Mouse (Mus musculus) liver, embryonic 11.5 days (tissue): Measurements from ENCODE around the gene Ahsa1. TPM values are rescaled to one million over a fixed set of nuclear protein-coding genes. Genes with fewer than 3 reads are reported as not detected.
"Not testable (repeated sequence)": the region's sequence is repeated elsewhere in the genome, so short reads cannot be mapped to it uniquely, and the experiment has no call there.

Source experiments
- ATAC-seq: fragments of 200-750 bp; cut with Nextera tagmentation; replicated peaks from 2 replicates; pipeline ENCODE4 v1.8.0; 2017; ENCODE audit warnings: moderate number of reproducible peaks, mild to moderate bottlenecking, moderate TSS enrichment, moderate library complexity; ENCODE audit not compliant: low FRiP score
- DNase-seq: peaks from one replicate; pipeline ENCODE4 v3.0.0-alpha.2; 2017; ENCODE audit warnings: low spot score
- H3K27ac ChIP-seq: fragments of 300-500 bp; sonication (generic); 2 replicates; pipeline ENCODE4 v1.5.1; 2014; ENCODE audit warnings: mild to moderate bottlenecking, low read depth, low read length, control low read depth
- H3K27me3 ChIP-seq: fragments of 300-500 bp; sonication (generic); replicated peaks from 2 replicates; pipeline ENCODE4 v1.6.1; 2014; ENCODE audit warnings: low read length, mixed read lengths; ENCODE audit not compliant: control insufficient read depth, insufficient read depth
- H3K36me3 ChIP-seq: fragments of 300-500 bp; sonication (generic); 2 replicates; pipeline ENCODE4 v1.6.1; 2014; ENCODE audit warnings: mild to moderate bottlenecking, low read length, moderate library complexity, mixed read lengths; ENCODE audit not compliant: control insufficient read depth, insufficient read depth
- H3K4me1 ChIP-seq: fragments of 300-500 bp; sonication (generic); replicated peaks from 2 replicates; pipeline ENCODE4 v1.6.1; 2014; ENCODE audit warnings: low read length, mixed read lengths; ENCODE audit not compliant: control insufficient read depth, insufficient read depth
- H3K4me2 ChIP-seq: fragments of 300-500 bp; sonication (generic); 2 replicates; pipeline ENCODE4 v1.6.1; 2014; ENCODE audit warnings: mild to moderate bottlenecking, control low read depth, moderate library complexity
- H3K4me3 ChIP-seq: fragments of 300-500 bp; sonication (generic); 2 replicates; pipeline ENCODE4 v1.5.1; 2014; ENCODE audit warnings: low read depth, low read length, control low read depth
- H3K9ac ChIP-seq: fragments of 300-500 bp; sonication (generic); 2 replicates; pipeline ENCODE4 v1.6.1; 2014; ENCODE audit warnings: low read depth, low read length, control low read depth
- H3K9me3 ChIP-seq: fragments of 300-500 bp; sonication (generic); 2 replicates; pipeline ENCODE4 v1.6.1; 2016; ENCODE audit warnings: low read length, inconsistent platforms, mixed read lengths; ENCODE audit not compliant: control insufficient read depth
- WGBS: fragments of 180-500 bp; shearing (Covaris S2); extraction: QIAGEN DNeasy Blood & Tissue Kit; methylation state at CpG from one replicate; pipeline ENCODE4 v1.1.7; 2014; 5-methylcytosine and 5-hydroxymethylcytosine counted together
- microRNA-seq: library from miRNA; unstranded; fragments of <30 nt; microRNA quantifications from one replicate; pipeline ENCODE4, GENCODE M21; 2017; ENCODE audit warnings: borderline number of aligned reads
- polyA plus RNA-seq: library from polyadenylated mRNA; unstranded; fragments of >200 nt; fragmentation: Nextera tagmentation; extraction: Ambion mirVana; gene quantifications from 2 replicates; pipeline ENCODE4 v1.2.1, GENCODE M21; 2014

The Ahsa1 gene
- polyA plus RNA-seq, 1 experiment from 2014 or later = 296 TPM

DNA sequence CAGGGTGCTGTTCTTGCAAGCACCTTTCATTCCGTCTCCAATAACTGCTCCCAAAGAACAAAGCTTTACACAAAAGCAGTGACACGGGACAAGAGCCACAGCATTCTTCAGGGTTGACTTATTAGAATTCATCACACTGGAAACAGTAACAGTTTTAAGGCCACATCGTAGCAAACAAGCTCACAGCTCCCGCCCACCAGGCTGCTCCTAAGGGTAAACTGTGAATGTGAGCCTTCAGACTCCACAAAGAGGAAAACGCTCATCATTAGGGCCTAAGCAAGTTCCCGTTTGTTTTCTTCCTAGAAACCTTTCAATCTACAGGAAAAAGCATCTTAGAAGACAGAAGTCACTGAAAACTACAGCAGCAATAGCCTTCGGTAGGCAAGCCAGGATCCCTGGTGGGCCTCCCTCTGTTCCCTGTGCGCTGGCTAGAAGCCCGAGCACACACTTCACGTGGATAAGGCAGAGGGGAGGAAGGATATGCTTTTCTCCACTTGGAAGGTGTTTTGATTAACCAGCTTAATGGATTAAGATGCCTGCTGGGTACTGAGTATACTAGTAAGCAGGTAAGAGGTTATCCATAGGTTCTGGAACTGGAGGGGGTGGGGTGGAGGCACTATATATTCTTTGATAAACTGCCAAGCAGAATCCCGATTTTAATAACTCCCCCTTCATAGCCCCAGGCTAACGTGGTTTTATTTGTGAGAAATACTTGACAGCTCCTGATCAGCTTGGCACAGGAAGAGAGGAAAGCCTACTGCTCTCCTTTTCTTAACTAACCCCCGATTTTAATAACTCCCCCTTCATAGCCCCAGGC lies 39.7 kb downstream of the Ahsa1 start:
- H3K9ac ChIP-seq = no peak overlapping the region
- ATAC-seq (no peak), DNase-seq (no peak)
- H3K27ac ChIP-seq = no peak overlapping the region
- no peaks in the 10 kb centered on the region for H3K9me3 ChIP-seq
- no peaks in the 10 kb centered on the region; the same call in 1 of the 2 replicates for H3K27me3 ChIP-seq
- peaks cover 9% of the 10 kb centered on the region; the same call in 1 of the 2 replicates for H3K36me3 ChIP-seq
- no peak overlapping the region for H3K4me3 ChIP-seq
- no peak overlapping the region for H3K4me2 ChIP-seq
- no peaks in the 10 kb centered on the region for H3K4me1 ChIP-seq
- 53% methylated on average over 13 of the region's 13 CpGs for WGBS

DNA sequence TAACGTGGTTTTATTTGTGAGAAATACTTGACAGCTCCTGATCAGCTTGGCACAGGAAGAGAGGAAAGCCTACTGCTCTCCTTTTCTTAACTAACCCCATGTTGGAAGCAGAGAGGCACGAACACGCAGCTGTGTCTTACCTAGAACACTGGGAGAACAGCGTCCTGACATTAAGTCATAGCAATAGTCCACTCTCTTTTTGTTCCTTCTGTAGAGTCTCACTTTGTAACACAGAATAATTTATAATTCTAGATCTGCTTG lies 40.2 kb downstream of the Ahsa1 start:
- not testable (repeated sequence) for H3K4me3 ChIP-seq, H3K4me2 ChIP-seq, H3K27ac ChIP-seq, DNase-seq, H3K27me3 ChIP-seq, H3K9me3 ChIP-seq, ATAC-seq, H3K4me1 ChIP-seq, H3K9ac ChIP-seq, H3K36me3 ChIP-seq
- 79% methylated on average over 4 of the region's 4 CpGs for WGBS

DNA sequence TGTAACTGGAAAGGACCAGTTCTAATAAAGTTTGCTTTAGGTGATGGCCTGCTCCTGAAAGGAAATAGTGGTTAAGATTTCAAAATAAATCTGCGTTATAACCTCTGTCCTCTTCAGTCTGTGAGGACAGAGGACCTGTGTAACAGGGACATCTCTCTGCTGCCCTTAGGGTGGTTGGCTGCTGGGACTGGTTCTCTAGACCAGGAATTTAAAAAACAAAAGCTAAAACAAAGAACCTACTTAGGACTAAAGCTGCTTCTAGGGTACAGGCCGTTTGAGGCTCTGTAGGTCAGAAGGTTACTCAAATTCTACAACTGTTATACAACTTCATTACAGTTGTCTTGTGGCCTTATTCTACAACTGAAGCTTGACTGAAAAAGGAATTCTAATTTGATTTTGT lies 46.8 kb downstream of the Ahsa1 start:
- Histone ChIP-seq H3K4me2 (no peak overlapping the region), H3K36me3 (peaks cover 9% of the 10 kb centered on the region; the same call in 1 of the 2 replicates), H3K9ac (no peak overlapping the region), H3K27ac (no peak overlapping the region), H3K27me3 (no peaks in the 10 kb centered on the region), H3K4me1 (no peaks in the 10 kb centered on the region), H3K9me3 (no peaks in the 10 kb centered on the region), H3K4me3 (no peak overlapping the region)
- DNase-seq = no peak
- 84% methylated on average over 2 of the region's 2 CpGs for WGBS
- no peak for ATAC-seq

GRCm38 (mm10) chr12:87317951-87318350 lies 51.7 kb downstream of the Ahsa1 start:
- Histone ChIP-seq H3K4me1 (no peaks in the 10 kb centered on the region), H3K27ac (no peak overlapping the region), H3K9me3 (no peaks in the 10 kb centered on the region), H3K9ac (no peak overlapping the region), H3K4me2 (no peak overlapping the region), H3K36me3 (no peaks in the 10 kb centered on the region), H3K4me3 (no peak overlapping the region), H3K27me3 (no peaks in the 10 kb centered on the region)
- 73% methylated on average over 1 of the region's 1 CpGs for WGBS
- ATAC-seq (no peak), DNase-seq (no peak)

- Histone ChIP-seq H3K4me3 (no peak overlapping the region), H3K9me3 (no peaks in the 10 kb centered on the region), H3K4me2 (no peak overlapping the region), H3K4me1 (no peaks in the 10 kb centered on the region), H3K9ac (no peak overlapping the region), H3K27ac (no peak overlapping the region), H3K36me3 (no peaks in the 10 kb centered on the region), H3K27me3 (no peaks in the 10 kb centered on the region)
- 88% methylated on average over 3 of the region's 3 CpGs for WGBS
- ATAC-seq (no peak), DNase-seq (no peak)
Observed at GRCm38 (mm10) chr12:87319229-87319628, 53.0 kb downstream of the Ahsa1 start.

Small RNAs within 50 kb of the gene (microRNA-seq; reads per million reads assigned to microRNA genes)
- gene Gm47293 = not detected

Other genes with a start within 250 kb of the Ahsa1 start
- gene Tmem63c, start 245.1 kb upstream of the Ahsa1 start, polyA plus RNA-seq = not detected in 2 replicates
- gene Ngb, start 163.9 kb upstream of the Ahsa1 start, polyA plus RNA-seq = 0.22 TPM in 1 of 2 replicates, not detected in the other
- gene Gstz1, start 119.3 kb upstream of the Ahsa1 start, polyA plus RNA-seq = 76.2 and 79.6 TPM in 2 replicates
- gene Pomt2, start 118.5 kb upstream of the Ahsa1 start, polyA plus RNA-seq = 11.0 and 12.0 TPM in 2 replicates
- 22.0 and 26.0 TPM in 2 replicates for gene Samd15, start 66.8 kb upstream of the Ahsa1 start, polyA plus RNA-seq
- 2.0 TPM in 2 replicates for gene Tmed8, start 66.0 kb upstream of the Ahsa1 start, polyA plus RNA-seq
- gene Noxred1, start 27.7 kb upstream of the Ahsa1 start, polyA plus RNA-seq = 0.48 and 0.96 TPM in 2 replicates
- gene Vipas39, start 223 bp upstream of the Ahsa1 start, polyA plus RNA-seq = 23.8 and 26.5 TPM in 2 replicates
- 0.23 and 0.38 TPM in 2 replicates for gene Ism2, start 33.2 kb downstream of the Ahsa1 start, polyA plus RNA-seq
- 56.9 and 63.2 TPM in 2 replicates for gene Sptlc2, start 121.9 kb downstream of the Ahsa1 start, polyA plus RNA-seq
- gene Slirp, start 177.4 kb downstream of the Ahsa1 start, polyA plus RNA-seq = 314 and 321 TPM in 2 replicates
- 56.5 and 64.9 TPM in 2 replicates for gene Alkbh1, start 177.5 kb downstream of the Ahsa1 start, polyA plus RNA-seq
- gene Snw1, start 205.8 kb downstream of the Ahsa1 start, polyA plus RNA-seq = 121 and 130 TPM in 2 replicates
- not detected in 2 replicates for gene Gm5788, start 228.2 kb downstream of the Ahsa1 start, polyA plus RNA-seq
- gene Gm8300, start 247.8 kb downstream of the Ahsa1 start, polyA plus RNA-seq = not detected in 2 replicates